Mouse (Mus musculus): Measurements from ENCODE around the gene Rsph3b.
"Not testable (repeated sequence)": the region's sequence is repeated elsewhere in the genome, so short reads cannot be mapped to it uniquely, and the experiment has no call there.

DNA sequence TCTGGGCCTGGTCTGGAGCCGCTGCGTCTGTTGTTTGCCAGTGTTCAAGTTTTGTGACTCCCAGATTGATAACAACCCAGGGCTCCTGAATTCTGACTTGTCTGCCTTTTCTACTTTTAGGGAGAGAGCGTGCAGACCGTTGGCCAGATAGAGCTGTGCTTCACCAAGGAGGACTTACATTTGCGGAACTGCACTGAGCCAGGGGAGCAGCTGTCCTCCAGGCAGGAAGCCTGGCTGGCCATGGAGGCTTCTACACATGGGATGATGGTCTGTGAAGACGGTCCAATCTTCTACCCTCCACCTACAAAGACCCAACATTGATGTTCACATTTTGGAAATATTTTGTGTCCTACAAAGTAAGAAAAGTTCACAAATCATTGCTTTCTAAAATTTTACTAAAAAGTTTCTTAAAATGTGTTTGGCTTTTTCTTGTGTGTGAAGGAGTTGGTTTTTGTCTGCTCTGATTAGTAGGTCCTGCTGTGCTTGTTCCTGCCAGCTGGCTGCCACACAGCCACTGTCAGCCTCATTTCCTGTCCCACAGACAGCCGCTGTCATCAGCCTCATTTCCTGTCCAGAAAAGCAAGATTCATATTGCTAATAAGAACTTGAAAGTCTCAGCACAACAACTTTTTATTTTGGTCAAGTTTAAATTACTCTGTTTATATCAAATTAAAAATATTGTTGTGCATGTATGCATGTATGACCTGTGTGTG lies 49.5 kb upstream of the Rsph3b start:
- not testable (repeated sequence) for TF ChIP-seq CTCF (IDR thresholded peaks at IDR 0.05; ENCODE audit: borderline replicate concordance, insufficient read depth, low read depth, low read length); POLR2A (IDR thresholded peaks at IDR 0.05; ENCODE audit: borderline replicate concordance, insufficient read depth, low read length)

All from cerebellum, adult 2 months (tissue).